Mouse (Mus musculus) granulocyte monocyte progenitor cell, adult 5-6 weeks (primary cell): ENCODE measurements around the gene Cmpk1. TPM values are rescaled to one million over a fixed set of nuclear protein-coding genes. Genes with fewer than 3 reads are reported as not detected.

Experiments used
- total RNA-seq, 2 experiments: library from RNA; stranded (forward) in 1 of 2; stranded (reverse) in 1 of 2; fragments of 200-712, 200-1000 nt in 1 of 2; fragments of >200 nt in 1 of 2; fragmentation: Nextera tagmentation in 1 of 2; gene quantifications; 2 replicates each; pipeline ENCODE4 v1.2.3; 2014 to 2017

Gene Cmpk1
- total RNA-seq, 2 experiments from 2014 or later: 68.3 to 183 TPM

Other genes starting within 250 kb of the Cmpk1 start
- not detected in 2 replicates for gene Gm12830, start 165.5 kb downstream of the Cmpk1 start, total RNA-seq (2014; fragmentation: Nextera tagmentation)
- gene Gm12830, start 165.5 kb downstream of the Cmpk1 start, total RNA-seq (2017): not detected in 2 replicates
- gene Foxd2, start 78.4 kb downstream of the Cmpk1 start, total RNA-seq (2014; fragmentation: Nextera tagmentation): 0.32 and 1.0 TPM in 2 replicates
- gene Foxd2, start 78.4 kb downstream of the Cmpk1 start, total RNA-seq (2017): 0.30 and 1.3 TPM in 2 replicates
- not detected in 2 replicates for gene Foxe3, start 61.2 kb downstream of the Cmpk1 start, total RNA-seq (2014; fragmentation: Nextera tagmentation)
- not detected in 2 replicates for gene Foxe3, start 61.2 kb downstream of the Cmpk1 start, total RNA-seq (2017)
- gene Stil, start 12.9 kb upstream of the Cmpk1 start, total RNA-seq (2014; fragmentation: Nextera tagmentation): 20.3 and 20.4 TPM in 2 replicates
- 18.4 and 21.7 TPM in 2 replicates for gene Stil, start 12.9 kb upstream of the Cmpk1 start, total RNA-seq (2017)
- 12.1 and 14.4 TPM in 2 replicates for gene Tal1, start 69.2 kb upstream of the Cmpk1 start, total RNA-seq (2014; fragmentation: Nextera tagmentation)
- gene Tal1, start 69.2 kb upstream of the Cmpk1 start, total RNA-seq (2017): 5.8 and 9.5 TPM in 2 replicates
- gene Pdzk1ip1, start 101.5 kb upstream of the Cmpk1 start, total RNA-seq (2014; fragmentation: Nextera tagmentation): 0.92 TPM in 1 of 2 replicates, not detected in the other
- gene Pdzk1ip1, start 101.5 kb upstream of the Cmpk1 start, total RNA-seq (2017): 3.8 TPM in 1 of 2 replicates, not detected in the other
- not detected in 2 replicates for gene Cyp4x1, start 147.0 kb upstream of the Cmpk1 start, total RNA-seq (2014; fragmentation: Nextera tagmentation)
- not detected in 2 replicates for gene Cyp4x1, start 147.0 kb upstream of the Cmpk1 start, total RNA-seq (2017)